Mouse (Mus musculus): ENCODE measurements at regions not wholly inside any gene's neighbourhood (a gene's known extent, or its start where the extent isn't known, plus 50 kb on each side); places are given as distances from the start of the nearest gene placed in this dataset.

DNA sequence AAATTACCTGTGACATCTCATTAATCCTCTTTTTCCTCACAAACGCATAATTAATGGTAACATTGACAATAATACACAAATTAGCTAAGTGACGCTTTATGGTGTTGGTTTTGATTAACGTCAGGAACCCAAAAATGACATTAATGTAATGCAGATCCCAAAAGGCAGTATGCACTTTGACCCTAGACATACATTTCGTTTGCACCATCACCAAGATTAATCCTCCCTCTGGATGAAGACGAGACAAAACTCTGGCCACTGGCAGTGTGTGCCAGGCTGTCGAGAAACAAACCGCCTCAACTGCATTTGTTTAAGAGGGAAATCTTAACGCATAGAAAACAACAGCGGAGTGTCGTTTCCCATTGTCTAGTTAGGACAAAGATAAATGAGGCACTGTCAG is 72.0 kb upstream of the BC052040 start:
- DNase-seq (ENCODE audit: low spot score in 2 of 2): no peak

DNA sequence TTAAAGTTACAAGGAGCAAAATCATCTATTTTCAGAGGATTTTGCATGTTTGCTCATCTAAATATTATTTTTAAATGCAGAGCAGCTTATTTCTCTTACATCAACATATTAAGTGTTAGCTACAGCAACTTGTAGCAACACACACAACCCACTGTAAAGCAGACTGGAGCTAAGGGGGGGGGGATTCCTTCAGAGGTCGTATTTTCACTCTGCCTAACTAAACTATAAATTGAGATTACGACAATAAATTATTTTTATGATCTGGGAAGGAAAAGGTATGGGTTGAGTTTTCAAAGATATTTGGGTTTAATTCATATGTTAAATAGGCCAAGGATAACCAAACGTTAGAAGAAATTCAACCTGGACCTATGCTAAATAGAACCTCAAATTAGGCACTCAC is 70.4 kb upstream of the BC052040 start:
- DNase-seq (ENCODE audit: low spot score in 2 of 2): no peak

DNA sequence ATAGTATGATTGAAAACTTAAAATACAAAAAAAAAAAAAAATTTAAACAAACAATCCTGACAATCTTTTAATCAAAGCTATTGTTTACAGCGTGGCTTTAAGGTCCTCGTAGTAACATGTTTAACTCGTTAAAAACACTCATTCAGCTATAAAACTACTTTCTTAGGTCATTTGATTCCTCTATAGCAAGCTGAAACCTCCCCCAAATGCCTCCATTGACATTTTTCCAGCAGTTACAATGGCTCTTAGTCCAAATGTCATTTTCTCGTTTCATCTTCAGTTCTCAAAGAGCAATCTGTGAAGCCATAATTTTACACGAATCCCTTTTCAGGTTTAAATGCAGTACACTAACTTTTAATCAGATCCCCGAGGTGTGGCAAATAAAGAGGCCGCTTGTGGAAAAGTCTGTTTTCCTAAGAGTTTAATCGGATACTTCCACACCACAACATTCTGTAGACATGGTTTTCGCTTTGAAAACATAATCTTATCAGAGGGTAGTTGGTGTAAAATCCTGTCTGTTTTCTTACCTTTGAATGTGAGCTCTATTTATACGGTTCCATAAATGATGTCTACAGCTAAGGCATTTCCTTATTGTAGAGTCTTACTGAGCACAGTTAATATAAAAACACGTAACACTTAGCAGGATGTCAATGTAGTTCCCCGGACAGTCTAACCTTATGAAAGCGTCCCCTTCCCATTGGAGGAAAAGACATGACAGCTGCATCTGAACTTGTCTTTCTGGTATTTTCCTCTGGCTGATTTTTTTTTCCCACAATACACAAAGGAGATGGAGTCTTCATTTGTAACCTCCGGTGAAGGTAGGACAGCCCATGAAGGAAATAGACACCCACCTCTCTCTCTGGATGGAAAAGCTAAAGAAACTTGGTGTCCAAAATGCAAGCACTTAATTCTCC is 69.6 kb upstream of the BC052040 start:
- no peak for DNase-seq (ENCODE audit: low spot score in 2 of 2)

DNA sequence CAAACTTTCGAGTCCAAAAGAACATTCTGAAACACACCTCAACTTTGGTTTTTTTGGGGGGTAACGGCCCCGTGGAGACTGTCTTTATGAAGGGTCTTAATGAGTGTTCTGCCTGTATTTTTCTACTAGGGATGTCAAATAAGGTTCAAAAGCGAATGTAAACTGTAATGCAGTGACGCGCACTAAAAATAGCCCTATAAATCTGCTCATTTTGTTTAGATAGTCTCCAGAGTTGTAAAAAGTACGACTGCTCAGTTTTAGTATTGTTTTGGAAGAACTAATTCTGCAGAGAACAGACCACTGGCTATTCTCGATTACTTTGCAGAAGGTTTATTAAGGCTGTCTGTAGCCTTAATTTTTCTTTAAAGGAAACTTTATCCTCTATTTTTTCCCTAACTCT is 68.6 kb upstream of the BC052040 start:
- no peak for DNase-seq (ENCODE audit: low spot score in 2 of 2)

DNA sequence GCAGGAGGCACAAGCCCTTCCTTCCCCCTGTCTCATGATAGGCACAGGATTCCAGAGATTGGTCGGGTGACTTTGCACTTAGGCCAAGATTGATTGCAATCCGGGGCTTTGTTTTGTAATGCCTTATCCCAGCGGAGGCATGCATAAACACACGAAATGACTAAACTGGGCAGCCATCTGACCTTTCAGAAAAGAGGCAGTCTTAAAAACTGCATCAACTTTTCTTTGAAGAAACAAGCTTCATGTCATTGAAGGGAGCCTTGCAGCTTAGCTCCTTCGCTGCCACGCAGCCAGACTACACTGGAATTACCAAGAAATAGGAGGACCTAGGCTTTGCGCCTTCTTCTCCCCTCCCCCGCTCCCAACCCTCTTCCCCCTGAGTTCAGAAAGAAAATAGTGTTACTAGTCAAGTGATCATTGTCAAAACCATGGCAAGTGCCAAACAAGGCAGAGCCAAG is 67.7 kb upstream of the BC052040 start:
- peak; percentile 9 to 26 for DNase-seq (ENCODE audit: low spot score in 2 of 2)

DNA sequence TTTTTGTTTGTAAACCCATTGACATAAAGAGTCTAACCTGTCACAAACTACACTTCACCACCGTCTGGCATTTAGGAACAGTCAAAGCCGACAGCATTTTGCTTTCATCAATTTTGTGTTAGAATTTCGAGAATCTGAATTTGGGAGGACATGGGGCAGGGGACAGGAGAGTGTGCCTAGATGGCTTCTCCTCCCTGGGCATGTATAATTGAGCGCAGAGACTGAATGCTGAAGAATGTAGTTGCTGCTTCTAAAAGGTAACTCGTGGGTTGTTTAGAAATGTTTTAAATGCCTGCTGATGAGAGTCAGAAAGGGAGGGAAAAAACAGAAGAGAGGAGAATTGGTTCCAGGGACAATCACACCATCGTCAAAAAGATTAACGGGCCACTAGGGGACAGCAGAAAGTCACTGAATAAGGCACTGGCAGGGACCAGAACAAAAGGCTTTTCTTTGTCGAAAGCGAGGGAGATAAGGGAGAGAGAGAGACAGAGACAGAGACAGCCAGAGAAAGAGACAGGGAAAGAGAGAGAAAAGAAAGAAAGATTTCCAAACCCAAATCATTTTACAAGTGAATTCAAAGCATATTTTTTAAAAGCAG is 66.6 kb upstream of the BC052040 start:
- DNase-seq (ENCODE audit: low spot score in 2 of 2): peak in 1 of 2 experiments; percentile 20

DNA sequence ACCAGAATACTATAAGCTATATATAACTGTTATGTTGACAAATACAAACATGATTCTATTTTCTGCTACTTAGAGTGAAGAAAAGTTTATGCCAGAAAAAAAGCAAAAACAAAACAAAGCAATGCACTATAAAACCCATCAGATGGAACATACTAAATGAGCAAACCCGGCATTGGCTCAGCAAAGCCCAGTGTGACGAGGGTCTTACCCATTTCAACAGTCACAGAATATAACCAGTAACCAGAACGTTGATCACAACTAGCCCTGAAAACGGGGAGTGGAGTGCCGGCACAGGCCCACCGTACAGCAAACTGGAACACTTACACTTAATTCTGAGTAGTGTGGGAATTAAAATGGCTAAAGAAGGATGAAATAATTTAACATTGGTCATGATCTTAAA is 66.0 kb upstream of the BC052040 start:
- no peak for DNase-seq (ENCODE audit: low spot score in 2 of 2)

DNA sequence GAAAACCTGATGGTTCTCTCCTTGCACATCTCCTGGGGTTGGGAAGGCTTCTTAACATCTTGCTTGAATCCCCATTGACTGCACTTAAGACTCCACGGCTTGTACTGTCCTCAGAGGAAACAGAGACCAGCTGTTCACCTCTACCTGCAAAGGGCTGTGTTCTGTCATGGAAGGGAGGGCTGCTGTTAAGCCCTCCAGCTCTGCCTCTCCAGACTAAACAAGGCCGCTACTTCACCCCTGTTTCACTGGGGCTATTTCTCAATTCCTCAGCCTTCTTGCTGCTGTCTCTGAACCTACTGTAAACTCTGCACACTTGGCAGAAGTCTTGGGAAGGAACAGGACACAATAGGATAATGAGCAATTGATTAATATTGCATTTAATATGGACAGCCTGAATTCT is 64.7 kb upstream of the BC052040 start:
- DNase-seq (ENCODE audit: low spot score in 2 of 2): no peak

DNA sequence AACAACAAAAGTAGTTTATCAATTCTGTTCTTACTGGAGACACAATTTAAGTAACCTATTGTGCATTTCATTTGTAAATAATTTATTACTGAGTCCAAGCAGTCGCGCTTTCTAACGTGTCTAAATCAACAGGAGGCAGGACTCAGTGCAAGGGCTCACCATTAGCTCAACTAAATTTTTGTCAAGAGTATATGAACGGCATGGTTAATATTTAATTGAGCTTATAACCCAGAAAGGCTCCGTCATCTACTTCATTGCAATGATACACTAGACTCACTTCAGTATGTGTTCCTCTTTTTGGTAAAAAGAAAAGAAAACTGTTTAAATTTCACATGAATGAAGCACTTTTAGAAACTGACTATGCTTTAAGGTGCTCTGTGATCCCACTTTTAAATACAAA is 61.5 kb upstream of the BC052040 start:
- DNase-seq (ENCODE audit: low spot score in 2 of 2): no peak

DNA sequence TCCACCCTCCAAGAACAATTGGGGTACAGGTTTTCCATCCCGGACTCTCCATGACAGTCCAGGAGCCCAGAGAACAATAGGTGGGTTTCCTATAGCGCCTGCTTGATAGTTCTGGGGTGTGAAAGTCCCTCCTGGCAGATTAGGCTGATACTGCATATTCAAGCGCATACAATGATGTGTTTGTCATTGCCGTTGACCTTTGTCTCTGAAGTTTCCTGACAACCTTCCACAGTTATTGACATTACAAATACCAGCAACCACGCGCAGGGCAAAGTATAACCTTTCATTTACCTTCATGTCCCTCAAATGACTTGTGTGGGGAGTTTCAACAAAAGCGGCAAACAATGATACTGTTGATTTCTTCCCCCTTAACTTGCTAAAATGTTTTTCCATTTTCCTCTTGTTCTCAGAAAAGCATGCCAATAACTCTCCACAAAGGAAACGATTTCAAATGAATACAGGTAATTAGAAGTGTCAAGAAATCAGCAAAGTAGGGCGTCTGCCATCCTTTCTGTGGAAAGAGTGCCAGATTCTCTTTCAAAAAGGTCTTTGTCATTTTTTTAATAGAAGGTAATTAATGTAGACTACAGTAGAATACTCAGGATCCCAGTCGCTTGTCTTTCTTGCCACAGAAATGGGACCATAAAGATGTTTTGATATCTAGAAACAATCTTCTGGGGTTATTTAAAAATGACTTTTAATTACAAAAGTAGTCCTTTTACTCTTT is 60.9 kb upstream of the BC052040 start:
- DNase-seq (ENCODE audit: low spot score in 2 of 2): no peak

DNA sequence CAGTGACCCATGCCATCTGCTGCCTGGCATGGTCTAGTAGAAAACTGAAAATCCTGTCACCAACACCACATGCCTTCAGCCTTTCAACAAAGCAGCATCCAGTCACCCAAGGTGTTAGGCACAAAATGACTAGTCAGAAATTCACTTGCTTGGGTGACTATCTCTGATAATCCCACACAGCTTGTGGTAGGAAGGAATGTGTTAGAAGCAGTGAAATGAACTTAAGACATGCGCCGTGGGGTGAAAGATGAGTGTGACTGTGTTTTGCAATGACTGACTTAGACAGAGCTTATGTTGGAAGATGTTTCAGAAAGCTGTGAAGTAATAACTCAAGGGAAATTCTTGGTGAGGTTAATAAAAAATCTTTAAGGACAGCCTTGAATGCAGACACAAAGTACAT is 51.6 kb upstream of the BC052040 start:
- no peak for DNase-seq (ENCODE audit: low spot score in 2 of 2)
